ENCODE assay signal across 8 mouse cellular contexts in genomic region chr14:8003727-8004670, GRCm38 (mm10). TPM values are rescaled to one million over a fixed set of nuclear protein-coding genes. Genes with fewer than 3 reads are reported as not detected.
A peak's percentile ranks its signal among the peaks of the same experiment; 100 is the strongest.
DNase-seq lines count a peak whose midpoint lies in the region; ATAC-seq and TF ChIP-seq lines count a peak whose summit lies in the region.

No protein-coding gene starts in this region.

- H3K4me3 ChIP-seq in lung, embryonic 15.5 days, result peak overlapping the region; percentile 54
- peak overlapping the region; percentile 66 for H3K4me3 ChIP-seq in embryonic facial prominence, embryonic 15.5 days (replicated peaks)
- H3K4me3 ChIP-seq in intestine, postnatal 0 days (ENCODE audit: low read depth, low read length), result peak overlapping the region; percentile 59
- H3K4me3 ChIP-seq in small intestine, adult 2 months (ENCODE audit: low read depth, low read length), result peak overlapping the region; percentile 94

- TF ChIP-seq CTCF in intestine, postnatal 0 days (IDR thresholded peaks at IDR 0.05; ENCODE audit: low read depth), result no peak
- no peak for TF ChIP-seq CTCF in small intestine, adult 2 months (IDR thresholded peaks at IDR 0.05; ENCODE audit: extremely low read depth, insufficient read length, insufficient replicate concordance, low read depth, low read length)

- peaks cover 12% of the 10 kb centered on the region for H3K4me1 ChIP-seq in lung, embryonic 15.5 days
- H3K4me1 ChIP-seq in embryonic facial prominence, embryonic 15.5 days, result peaks cover 22% of the 10 kb centered on the region
- H3K4me1 ChIP-seq in intestine, postnatal 0 days (replicated peaks; ENCODE audit: control insufficient read depth, insufficient read depth, low read length), result peaks cover 3% of the 10 kb centered on the region; the same call in 1 of the 2 replicates
- peaks cover 4% of the 10 kb centered on the region; the same call in 1 of the 2 replicates for H3K4me1 ChIP-seq in small intestine, adult 2 months (ENCODE audit: control insufficient read depth, insufficient read depth, insufficient read length, low read length)

- 34% methylated on average over 18 of the region's 18 CpGs for WGBS in lung, embryonic 15.5 days
- 38% methylated on average over 18 of the region's 18 CpGs for WGBS in embryonic facial prominence, embryonic 15.5 days
- WGBS in intestine, postnatal 0 days, result 36% methylated on average over 18 of the region's 18 CpGs
- 43% methylated on average over 18 of the region's 18 CpGs for WGBS in small intestine, adult 2 months

- H3K27me3 ChIP-seq in lung, embryonic 15.5 days, result peaks cover 41% of the 10 kb centered on the region
- H3K27me3 ChIP-seq in embryonic facial prominence, embryonic 15.5 days, result peaks cover 19% of the 10 kb centered on the region; the same call in 1 of the 2 replicates
- peaks cover 10% of the 10 kb centered on the region; the same call in 1 of the 2 replicates for H3K27me3 ChIP-seq in intestine, postnatal 0 days (replicated peaks; ENCODE audit: control insufficient read depth, insufficient read depth, low read length)
- H3K27me3 ChIP-seq in small intestine, adult 2 months (ENCODE audit: control insufficient read depth, insufficient read depth, low read length), result no peaks in the 10 kb centered on the region

- DNase-seq in lung, postnatal 25 days (ENCODE audit: low spot score), result no peak
- no peak for DNase-seq in left cerebral cortex, adult 8-10 months (ENCODE audit: low spot score in 2 of 2)
- no peak for DNase-seq in embryo, embryonic 11 days

- TF ChIP-seq POLR2A in small intestine, adult 2 months (IDR thresholded peaks at IDR 0.05; ENCODE audit: low read depth, low read length), result no peak

- H3K9me3 ChIP-seq in lung, embryonic 15.5 days, result no peaks in the 10 kb centered on the region
- no peaks in the 10 kb centered on the region for H3K9me3 ChIP-seq in embryonic facial prominence, embryonic 15.5 days (replicated peaks)
- H3K9me3 ChIP-seq in intestine, postnatal 0 days (ENCODE audit: control insufficient read depth), result no peaks in the 10 kb centered on the region

- H3K9ac ChIP-seq in lung, embryonic 15.5 days, result no peak overlapping the region; the same call in 1 of the 2 replicates
- peak overlapping the region; percentile 50; the same call in 1 of the 2 replicates for H3K9ac ChIP-seq in embryonic facial prominence, embryonic 15.5 days
- no peak overlapping the region for H3K9ac ChIP-seq in intestine, postnatal 0 days (ENCODE audit: low read depth, low read length)

- no peak for ATAC-seq in lung, embryonic 15.5 days (ENCODE audit: borderline replicate concordance, extremely low read depth, low FRiP score, low TSS enrichment)
- no peak for ATAC-seq in embryonic facial prominence, embryonic 15.5 days (ENCODE audit: insufficient number of reproducible peaks, low FRiP score, low TSS enrichment, low read depth)
- ATAC-seq in intestine, postnatal 0 days, result no peak
- ATAC-seq in activated CD4-positive, CD25-positive, alpha-beta regulatory T cell, adult 4 months, result no peak

- H3K36me3 ChIP-seq in lung, embryonic 15.5 days, result no peaks in the 10 kb centered on the region
- H3K36me3 ChIP-seq in embryonic facial prominence, embryonic 15.5 days, result no peaks in the 10 kb centered on the region
- H3K36me3 ChIP-seq in intestine, postnatal 0 days (ENCODE audit: control insufficient read depth, insufficient read depth), result no peaks in the 10 kb centered on the region
- no peaks in the 10 kb centered on the region for H3K36me3 ChIP-seq in small intestine, adult 2 months (ENCODE audit: control insufficient read depth, insufficient read depth, low read length)

- H3K4me2 ChIP-seq in lung, embryonic 15.5 days, result peak overlapping the region; percentile 88
- H3K4me2 ChIP-seq in embryonic facial prominence, embryonic 15.5 days (replicated peaks), result peak overlapping the region; percentile 77
- peak overlapping the region; percentile 98 for H3K4me2 ChIP-seq in intestine, postnatal 0 days (replicated peaks; ENCODE audit: low read depth)

- no peak overlapping the region for H3K27ac ChIP-seq in lung, embryonic 15.5 days
- H3K27ac ChIP-seq in embryonic facial prominence, embryonic 15.5 days (replicated peaks), result no peak overlapping the region
- no peak overlapping the region for H3K27ac ChIP-seq in intestine, postnatal 0 days (ENCODE audit: low read depth, low read length)
- H3K27ac ChIP-seq in small intestine, adult 2 months (ENCODE audit: insufficient read depth, low read depth, low read length), result no peak overlapping the region

RNA-seq across cellular contexts. Expression of gene Abhd6, which starts 1.3 kb away (rescaled TPM):
- polyA plus RNA-seq in lung, embryonic 15.5 days (2015; fragmentation: Nextera tagmentation; extraction: Ambion mirVana), result 13.0 and 15.7 TPM in 2 replicates
- polyA plus RNA-seq in embryonic facial prominence, embryonic 15.5 days (2015; fragmentation: Nextera tagmentation; extraction: Ambion mirVana), result 30.2 and 30.6 TPM in 2 replicates
- 11.3 and 11.8 TPM in 2 replicates for polyA plus RNA-seq in intestine, postnatal 0 days (2015; fragmentation: Nextera tagmentation; extraction: Ambion mirVana)
- 32.9 and 59.1 TPM in 2 replicates for polyA plus RNA-seq in small intestine, adult 2 months (2012; rRNA removed)
- 10 to 100 TPM; 22.2 to 25.5 TPM for polyA plus RNA-seq in activated CD4-positive, CD25-positive, alpha-beta regulatory T cell, adult 4 months (2017; shearing (Covaris generic))
- total RNA-seq in left cerebral cortex, adult 8-10 months (2022), result 10 to 100 TPM; 55.1 to 60.3 (median 55.6) TPM

RNA-seq across cellular contexts. Expression of gene Dnase1l3, which starts 9.6 kb away (rescaled TPM):
- 0.10 and 0.31 TPM in 2 replicates for polyA plus RNA-seq in lung, embryonic 15.5 days (2015; fragmentation: Nextera tagmentation; extraction: Ambion mirVana)
- 3.1 and 4.1 TPM in 2 replicates for polyA plus RNA-seq in embryonic facial prominence, embryonic 15.5 days (2015; fragmentation: Nextera tagmentation; extraction: Ambion mirVana)
- 2.5 and 3.0 TPM in 2 replicates for polyA plus RNA-seq in intestine, postnatal 0 days (2015; fragmentation: Nextera tagmentation; extraction: Ambion mirVana)
- polyA plus RNA-seq in small intestine, adult 2 months (2012; rRNA removed), result 6.5 and 14.2 TPM in 2 replicates
- polyA plus RNA-seq in activated CD4-positive, CD25-positive, alpha-beta regulatory T cell, adult 4 months (2017; shearing (Covaris generic)), result 1 to 10 TPM; 2.6 to 4.1 TPM
- total RNA-seq in left cerebral cortex, adult 8-10 months (2022), result under 1 TPM in 1 of 4 experiments, not detected in 3; 0.07 TPM

RNA-seq across cellular contexts. Expression of gene Gm45521, which starts 46.9 kb away (rescaled TPM):
- not detected in 2 replicates for polyA plus RNA-seq in lung, embryonic 15.5 days (2015; fragmentation: Nextera tagmentation; extraction: Ambion mirVana)
- polyA plus RNA-seq in embryonic facial prominence, embryonic 15.5 days (2015; fragmentation: Nextera tagmentation; extraction: Ambion mirVana), result not detected in 2 replicates
- polyA plus RNA-seq in intestine, postnatal 0 days (2015; fragmentation: Nextera tagmentation; extraction: Ambion mirVana), result not detected in 2 replicates
- polyA plus RNA-seq in small intestine, adult 2 months (2012; rRNA removed), result not detected in 2 replicates
- not detected for polyA plus RNA-seq in activated CD4-positive, CD25-positive, alpha-beta regulatory T cell, adult 4 months (2017; shearing (Covaris generic))
- total RNA-seq in left cerebral cortex, adult 8-10 months (2022), result under 1 TPM in 1 of 4 experiments, not detected in 3; 0.59 TPM
